Mouse (Mus musculus): ENCODE measurements at regions not wholly inside any gene's neighbourhood (a gene's known extent, or its start where the extent isn't known, plus 50 kb on each side); places are given as distances from the start of the nearest gene placed in this dataset.

- Histone ChIP-seq H3K4me1 (ENCODE audit: control insufficient read depth, insufficient read depth, low read length) (no peaks in the 10 kb centered on the region), H3K4me3 (ENCODE audit: insufficient read depth, low read length) (no peak overlapping the region), H3K27ac (ENCODE audit: insufficient read depth, low read depth, low read length) (no peak overlapping the region)
- no peak for TF ChIP-seq POLR2A (IDR thresholded peaks at IDR 0.05; ENCODE audit: borderline replicate concordance, low read depth, low read length)
- TF ChIP-seq CTCF (IDR thresholded peaks at IDR 0.05; ENCODE audit: low read depth, low read length) = no peak
These were observed 274.0 kb downstream of the Irx2 start for GRCm38 (mm10) chr13:72902576-72902975.

GRCm38 (mm10) chr13:72918895-72919294, 290.3 kb downstream of the Irx2 start:
- TF ChIP-seq POLR2A (IDR thresholded peaks at IDR 0.05; ENCODE audit: borderline replicate concordance, low read depth, low read length) (no peak), CTCF (IDR thresholded peaks at IDR 0.05; ENCODE audit: low read depth, low read length) (no peak)
- H3K4me1 ChIP-seq (ENCODE audit: control insufficient read depth, insufficient read depth, low read length) = no peaks in the 10 kb centered on the region
- H3K4me3 ChIP-seq (ENCODE audit: insufficient read depth, low read length) = no peak overlapping the region
- H3K27ac ChIP-seq (ENCODE audit: insufficient read depth, low read depth, low read length) = no peak overlapping the region

GRCm38 (mm10) chr13:72920368-72920767, 291.7 kb downstream of the Irx2 start:
- H3K4me1 ChIP-seq (ENCODE audit: control insufficient read depth, insufficient read depth, low read length) = no peaks in the 10 kb centered on the region
- H3K4me3 ChIP-seq (ENCODE audit: insufficient read depth, low read length) = no peak overlapping the region
- no peak overlapping the region for H3K27ac ChIP-seq (ENCODE audit: insufficient read depth, low read depth, low read length)
- TF ChIP-seq CTCF (IDR thresholded peaks at IDR 0.05; ENCODE audit: low read depth, low read length) = no peak
- TF ChIP-seq POLR2A (IDR thresholded peaks at IDR 0.05; ENCODE audit: borderline replicate concordance, low read depth, low read length) = no peak

GRCm38 (mm10) chr13:72924560-72925135, 296.0 kb downstream of the Irx2 start:
- no peak overlapping the region for H3K27ac ChIP-seq (ENCODE audit: insufficient read depth, low read depth, low read length)
- no peak overlapping the region for H3K4me3 ChIP-seq (ENCODE audit: insufficient read depth, low read length)
- H3K4me1 ChIP-seq (ENCODE audit: control insufficient read depth, insufficient read depth, low read length) = no peaks in the 10 kb centered on the region
- TF ChIP-seq CTCF (IDR thresholded peaks at IDR 0.05; ENCODE audit: low read depth, low read length) = no peak
- no peak for TF ChIP-seq POLR2A (IDR thresholded peaks at IDR 0.05; ENCODE audit: borderline replicate concordance, low read depth, low read length)

GRCm38 (mm10) chr13:72937246-72937645, 308.6 kb downstream of the Irx2 start:
- TF ChIP-seq POLR2A (IDR thresholded peaks at IDR 0.05; ENCODE audit: borderline replicate concordance, low read depth, low read length) (no peak), CTCF (IDR thresholded peaks at IDR 0.05; ENCODE audit: low read depth, low read length) (no peak)
- Histone ChIP-seq H3K27ac (ENCODE audit: insufficient read depth, low read depth, low read length) (no peak overlapping the region), H3K4me3 (ENCODE audit: insufficient read depth, low read length) (no peak overlapping the region), H3K4me1 (ENCODE audit: control insufficient read depth, insufficient read depth, low read length) (no peaks in the 10 kb centered on the region)

- TF ChIP-seq POLR2A (IDR thresholded peaks at IDR 0.05; ENCODE audit: borderline replicate concordance, low read depth, low read length) (no peak), CTCF (IDR thresholded peaks at IDR 0.05; ENCODE audit: low read depth, low read length) (no peak)
- no peaks in the 10 kb centered on the region for H3K4me1 ChIP-seq (ENCODE audit: control insufficient read depth, insufficient read depth, low read length)
- H3K4me3 ChIP-seq (ENCODE audit: insufficient read depth, low read length) = no peak overlapping the region
- H3K27ac ChIP-seq (ENCODE audit: insufficient read depth, low read depth, low read length) = no peak overlapping the region
These were observed 309.7 kb downstream of the Irx2 start for GRCm38 (mm10) chr13:72938156-72938874.

GRCm38 (mm10) chr13:72947374-72948165, 312.7 kb upstream of the Irx4 start:
- TF ChIP-seq CTCF (IDR thresholded peaks at IDR 0.05; ENCODE audit: low read depth, low read length) = no peak
- no peak for TF ChIP-seq POLR2A (IDR thresholded peaks at IDR 0.05; ENCODE audit: borderline replicate concordance, low read depth, low read length)
- Histone ChIP-seq H3K27ac (ENCODE audit: insufficient read depth, low read depth, low read length) (no peak overlapping the region), H3K4me3 (ENCODE audit: insufficient read depth, low read length) (no peak overlapping the region), H3K4me1 (ENCODE audit: control insufficient read depth, insufficient read depth, low read length) (no peaks in the 10 kb centered on the region)

- no peak for TF ChIP-seq POLR2A (IDR thresholded peaks at IDR 0.05; ENCODE audit: borderline replicate concordance, low read depth, low read length)
- TF ChIP-seq CTCF (IDR thresholded peaks at IDR 0.05; ENCODE audit: low read depth, low read length) = no peak
These were observed 301.4 kb upstream of the Irx4 start for GRCm38 (mm10) chr13:72958616-72959518.

GRCm38 (mm10) chr13:72961291-72961690, 299.0 kb upstream of the Irx4 start:
- H3K4me1 ChIP-seq (ENCODE audit: control insufficient read depth, insufficient read depth, low read length) = no peaks in the 10 kb centered on the region
- no peak for TF ChIP-seq POLR2A (IDR thresholded peaks at IDR 0.05; ENCODE audit: borderline replicate concordance, low read depth, low read length)
- no peak for TF ChIP-seq CTCF (IDR thresholded peaks at IDR 0.05; ENCODE audit: low read depth, low read length)
- no peak overlapping the region for H3K27ac ChIP-seq (ENCODE audit: insufficient read depth, low read depth, low read length)
- no peak overlapping the region for H3K4me3 ChIP-seq (ENCODE audit: insufficient read depth, low read length)

More at GRCm38 (mm10) chr13:72958616-72959518, 301.4 kb upstream of the Irx4 start:
- no peaks in the 10 kb centered on the region for H3K4me1 ChIP-seq (ENCODE audit: control insufficient read depth, insufficient read depth, low read length)
- H3K27ac ChIP-seq (ENCODE audit: insufficient read depth, low read depth, low read length) = no peak overlapping the region
- H3K4me3 ChIP-seq (ENCODE audit: insufficient read depth, low read length) = no peak overlapping the region
